Mouse (Mus musculus) retina, postnatal 7 days (tissue): ENCODE results near the gene Tfap2c.

ENCODE experiments used
- DNase-seq: peaks from one replicate; pipeline ENCODE4 v3.0.0-alpha.2; 2012; ENCODE audit warnings: low read depth, low spot score

Tfap2c gene

GRCm38 (mm10) chr2:172549371-172550155, at the start of gene Tfap2c:
Gene Tfap2c, plus strand, starts transcription at chr2:172549593.
- DNase-seq, result no peak

GRCm38 (mm10) chr2:172500752-172501316, 48.6 kb upstream of the Tfap2c start:
- DNase-seq, result no peak

GRCm38 (mm10) chr2:172501341-172501740, 48.1 kb upstream of the Tfap2c start:
- peak; percentile 64 for DNase-seq

DNA sequence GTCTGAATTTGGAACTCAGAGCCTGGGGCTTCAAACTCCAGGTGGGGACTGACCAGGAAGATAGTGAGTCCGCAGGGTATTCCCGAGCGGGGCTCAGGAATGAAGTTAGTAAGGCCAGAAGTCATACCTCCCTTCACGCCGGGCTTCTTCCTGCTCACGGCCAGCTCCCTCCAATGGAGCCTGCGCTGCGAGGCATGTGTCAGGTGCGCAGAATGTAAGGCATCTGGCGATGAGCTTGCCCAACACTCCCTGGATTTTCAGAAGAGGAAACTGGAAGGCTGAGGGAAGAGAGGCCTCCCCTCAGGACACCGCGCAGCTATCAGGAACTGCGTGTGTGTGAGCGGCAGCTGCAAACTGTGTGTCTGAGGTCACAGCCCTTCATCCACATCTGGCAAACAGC, 47.2 kb upstream of the Tfap2c start:
- no peak for DNase-seq

DNA sequence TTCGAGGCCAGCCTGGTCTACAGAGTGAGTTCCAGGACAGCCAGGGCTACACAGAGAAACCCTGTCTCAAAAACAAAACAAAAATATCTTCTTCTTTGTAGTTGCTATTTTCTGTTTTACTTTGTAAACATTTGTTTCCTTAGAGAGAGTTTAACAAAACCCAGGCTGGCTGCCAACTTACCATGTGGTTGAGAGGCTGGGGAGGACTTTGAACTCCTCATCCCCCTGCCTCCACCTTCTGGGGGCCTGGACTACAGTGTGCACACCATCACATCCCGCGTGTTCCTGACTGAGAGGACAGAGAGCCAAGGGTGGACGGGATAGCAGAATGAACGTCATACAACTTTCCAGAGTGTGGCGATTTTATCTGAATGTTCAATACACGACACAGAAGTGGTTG, 43.3 kb upstream of the Tfap2c start:
- no peak for DNase-seq

DNA sequence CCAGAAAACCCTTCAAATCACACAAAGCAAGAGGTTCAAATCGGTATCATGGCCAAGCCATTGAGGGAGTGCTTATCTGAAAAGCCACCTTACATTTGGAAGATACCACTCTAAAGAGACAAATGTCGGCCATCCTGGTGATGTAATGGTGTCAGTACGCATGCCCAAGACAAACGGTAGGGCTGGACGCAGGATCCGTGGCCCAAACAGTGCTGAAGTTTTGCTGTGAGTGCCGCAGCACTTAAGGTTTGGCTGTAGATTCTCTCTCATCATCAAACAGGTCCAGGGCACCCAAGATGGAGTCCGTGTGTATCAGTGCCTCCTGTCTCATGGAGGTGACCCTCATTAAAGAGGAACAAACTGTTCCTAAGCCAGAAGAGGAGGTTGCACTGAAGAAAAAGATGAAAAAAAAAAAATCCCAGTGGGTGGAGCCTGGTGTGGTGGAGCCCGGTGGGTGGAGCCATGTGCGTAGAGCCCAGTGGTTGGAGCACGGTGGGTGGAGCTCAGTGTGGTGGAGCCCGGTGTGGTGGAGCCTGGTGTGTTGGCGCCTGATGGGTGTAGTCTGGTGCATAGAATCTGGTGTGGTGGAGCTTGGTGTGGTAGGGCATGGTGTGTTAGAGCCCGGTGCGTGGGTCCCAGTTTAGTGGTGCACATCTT, 39.2 kb upstream of the Tfap2c start:
- no peak for DNase-seq

DNA sequence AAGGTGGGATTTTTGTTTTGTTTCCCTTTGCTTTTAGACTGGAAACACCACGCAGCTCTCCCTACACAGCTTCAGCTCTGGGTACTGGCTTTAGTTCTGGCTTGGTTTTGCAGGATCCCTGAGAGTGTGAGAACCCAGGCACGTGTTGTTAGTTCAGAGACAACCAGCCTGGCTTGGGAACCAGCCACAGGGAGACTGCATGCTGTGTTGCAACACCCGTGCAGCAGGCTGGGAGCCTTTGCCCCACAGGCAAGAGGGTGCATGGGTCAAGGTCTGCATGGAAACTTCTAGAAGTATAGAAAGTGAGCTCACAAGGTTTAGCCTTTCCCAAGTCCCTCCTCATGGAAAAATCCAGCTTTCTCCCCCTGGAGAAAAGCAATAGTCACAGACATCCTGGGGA, 38.5 kb upstream of the Tfap2c start:
- no peak for DNase-seq

- DNase-seq, result no peak
Measured at GRCm38 (mm10) chr2:172516407-172516992, 32.9 kb upstream of the Tfap2c start.

DNA sequence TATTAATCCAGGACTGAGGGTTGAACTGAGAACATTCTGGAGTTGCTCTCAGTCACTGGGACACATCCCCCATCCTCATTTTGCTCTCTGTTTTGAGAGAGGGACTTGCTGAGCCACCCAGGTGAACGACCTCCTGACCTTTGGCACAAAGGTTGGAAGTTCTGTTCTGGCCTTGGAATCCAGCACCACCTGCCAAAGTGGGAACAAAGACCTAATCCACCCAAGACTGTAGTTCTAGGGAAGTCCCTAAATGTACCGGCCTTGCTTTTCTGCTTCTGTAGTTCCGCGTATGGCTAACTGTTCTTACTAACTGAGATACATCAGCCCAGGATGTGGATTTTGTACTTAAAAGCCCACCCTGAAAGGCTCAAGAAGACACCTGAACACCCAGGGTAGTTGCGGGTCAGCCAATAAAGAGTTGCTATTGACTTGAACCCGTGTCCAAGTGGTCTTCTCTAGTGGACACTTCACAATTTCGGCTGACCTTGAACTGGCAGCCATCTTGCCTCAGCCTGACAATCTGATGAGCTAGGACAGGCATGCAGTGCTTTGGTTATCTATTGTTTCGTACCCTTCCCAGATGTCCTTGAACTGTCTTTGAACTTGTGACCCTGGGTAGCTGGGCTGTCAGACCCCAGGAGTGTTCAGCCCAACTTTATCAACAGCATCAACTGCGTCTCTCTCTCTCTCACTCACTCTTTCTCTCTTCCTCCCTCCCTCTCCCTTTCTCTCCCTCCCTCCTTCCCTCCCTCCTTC, 28.6 kb upstream of the Tfap2c start:
- DNase-seq, result no peak

GRCm38 (mm10) chr2:172522528-172522927, 26.9 kb upstream of the Tfap2c start:
- no peak for DNase-seq

DNA sequence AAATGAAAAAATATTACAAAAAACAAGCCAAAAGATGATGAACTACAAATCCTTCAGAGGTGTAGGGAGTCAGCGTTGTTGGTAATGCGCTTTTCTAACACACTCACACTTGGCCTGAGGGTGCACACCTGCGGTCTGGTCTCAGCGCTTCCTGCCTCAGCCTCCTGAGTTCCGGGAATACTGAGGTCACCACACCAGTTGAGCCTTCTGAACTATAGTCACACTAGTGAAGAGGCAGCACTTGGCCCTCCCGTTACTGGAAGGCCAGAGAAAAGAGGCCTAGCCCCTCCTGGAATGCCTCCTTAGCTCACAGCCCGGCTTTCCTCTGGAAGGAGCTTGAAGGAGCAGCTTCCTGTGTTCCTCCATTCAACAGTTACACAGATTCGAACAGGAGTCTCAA, 22.2 kb upstream of the Tfap2c start:
- DNase-seq, result no peak

DNA sequence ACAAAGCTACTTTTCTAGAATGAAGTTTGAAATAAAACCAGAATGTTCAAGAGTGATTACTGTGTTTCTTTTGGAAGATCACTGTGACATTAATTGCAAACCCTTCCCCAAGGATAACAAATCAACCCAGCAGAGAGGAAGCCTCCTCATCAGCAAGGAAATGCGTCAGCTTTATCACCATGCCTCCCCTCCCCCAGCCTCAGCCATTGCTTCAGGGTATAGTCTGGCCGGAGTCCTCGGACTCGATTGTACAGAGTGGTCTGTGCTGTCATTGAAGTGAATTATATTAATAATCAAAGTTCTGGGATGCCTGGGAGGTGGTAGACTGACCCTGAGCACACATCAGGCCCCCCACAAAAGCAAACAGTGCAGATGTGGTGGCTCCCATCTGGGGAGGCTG, 5.4 kb upstream of the Tfap2c start:
- DNase-seq, result no peak

GRCm38 (mm10) chr2:172544601-172545127, 4.7 kb upstream of the Tfap2c start:
- DNase-seq, result no peak

GRCm38 (mm10) chr2:172545592-172546235, 3.7 kb upstream of the Tfap2c start:
- DNase-seq, result no peak

GRCm38 (mm10) chr2:172546551-172546950, 2.8 kb upstream of the Tfap2c start:
- DNase-seq, result no peak

- DNase-seq, result no peak
Measured at GRCm38 (mm10) chr2:172547116-172547515, 2.3 kb upstream of the Tfap2c start.

GRCm38 (mm10) chr2:172547807-172548586, 1.4 kb upstream of the Tfap2c start:
- DNase-seq, result no peak

DNA sequence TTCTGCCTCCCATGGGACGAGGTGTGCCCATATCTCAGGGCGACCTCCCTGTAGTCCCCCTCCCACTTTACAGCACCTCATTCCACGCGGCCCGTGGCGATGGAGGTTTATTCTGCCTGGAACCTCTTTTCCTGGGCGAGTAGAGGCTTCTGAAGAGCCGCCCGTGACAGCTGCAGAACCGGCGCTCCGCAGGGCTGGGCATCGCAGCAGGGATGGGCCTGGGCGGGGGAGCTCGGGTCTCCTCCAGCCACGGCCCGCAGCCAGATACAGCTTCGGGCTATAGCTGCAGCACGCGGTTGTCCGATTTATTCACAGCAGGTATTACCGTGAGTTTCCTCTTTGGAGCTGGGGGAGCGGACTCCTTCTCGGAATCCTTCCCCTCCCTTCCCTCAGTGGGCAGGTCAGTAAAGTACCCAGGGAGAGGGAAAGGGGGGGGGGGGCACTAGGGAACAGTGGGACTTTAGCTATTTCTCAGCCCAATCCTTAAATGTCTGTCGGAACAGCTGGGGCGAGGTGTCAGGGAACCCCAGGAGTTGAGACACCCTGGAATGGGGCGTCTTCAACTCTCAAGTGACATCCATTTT, 629 bp upstream of the Tfap2c start:
- no peak for DNase-seq

- peak; percentile 49 for DNase-seq
Measured at GRCm38 (mm10) chr2:172550364-172551080, 1.1 kb downstream of the Tfap2c start.
